15 mouse cellular contexts compared by ENCODE assay signal in genomic region chr5:32066015-32066734, GRCm38 (mm10).
DNase-seq lines count a peak whose midpoint lies in the region; ATAC-seq and TF ChIP-seq lines count a peak whose summit lies in the region.
"Had no signal": no experiment of that assay in that cellular context is flagged by ENCODE, and none has a peak within 500 bp of the region (broad histone marks: within the 10 kb centered on the region; RNA-seq: fewer than 3 reads in every experiment).

No protein-coding gene starts in this region.

- intact Hi-C loops in heart, postnatal 25 days (cut with DNase I) = no loop called here
- intact Hi-C loops in left cerebral cortex, adult 2 months (cut with DNase I) = no loop called here

- no peaks in the 10 kb centered on the region for H3K27me3 ChIP-seq in heart, embryonic 12.5 days (replicated peaks)
- H3K27me3 ChIP-seq in liver, postnatal 0 days (ENCODE audit: insufficient read depth, low read length) = no peaks in the 10 kb centered on the region
- no peaks in the 10 kb centered on the region for H3K27me3 ChIP-seq in liver, embryonic 12.5 days (replicated peaks)
- H3K27me3 ChIP-seq in embryonic facial prominence, embryonic 13.5 days = no peaks in the 10 kb centered on the region
- no peaks in the 10 kb centered on the region for H3K27me3 ChIP-seq in intestine, embryonic 16.5 days (replicated peaks; ENCODE audit: control insufficient read depth, insufficient read depth, low read length)
- H3K27me3 ChIP-seq: megakaryocyte, embryonic 14.5 days; neural tube, embryonic 15.5 days had no signal

- H3K27ac ChIP-seq in heart, embryonic 12.5 days (ENCODE audit: poor library complexity, severe bottlenecking) = peak overlapping the region; percentile 31; the same call in 1 of the 2 replicates
- H3K27ac ChIP-seq in liver, postnatal 0 days (ENCODE audit: low read depth) = no peak overlapping the region
- no peak overlapping the region for H3K27ac ChIP-seq in liver, embryonic 12.5 days
- peak overlapping the region; percentile 55; the same call in 1 of the 2 replicates for H3K27ac ChIP-seq in embryonic facial prominence, embryonic 13.5 days
- peak overlapping the region; percentile 62 for H3K27ac ChIP-seq in intestine, embryonic 16.5 days (ENCODE audit: low read length)
- no peak overlapping the region for H3K27ac ChIP-seq in left cerebral cortex, adult 2 months
- H3K27ac ChIP-seq: hindbrain, embryonic 10.5 days; neural tube, embryonic 15.5 days had no signal

- peak; percentile 48; the same call in 1 of the 2 replicates for ATAC-seq in heart, embryonic 12.5 days (ENCODE audit: insufficient number of reproducible peaks, low FRiP score)
- ATAC-seq in liver, postnatal 0 days = no peak
- ATAC-seq in liver, embryonic 12.5 days = no peak
- no peak for ATAC-seq in embryonic facial prominence, embryonic 13.5 days (ENCODE audit: insufficient number of reproducible peaks, insufficient read depth, low FRiP score, low TSS enrichment, low read depth)
- 0 out of 2 replicates have a peak, but pooled peaks have one; percentile 23 for ATAC-seq in intestine, embryonic 16.5 days

- no peak for TF ChIP-seq CTCF in liver, postnatal 0 days (IDR thresholded peaks at IDR 0.05; ENCODE audit: low read depth)
- no peak for TF ChIP-seq CTCF in left cerebral cortex, adult 2 months (IDR thresholded peaks at IDR 0.05)

- H3K4me1 ChIP-seq in heart, embryonic 12.5 days (replicated peaks) = peaks cover 32% of the 10 kb centered on the region
- no peaks in the 10 kb centered on the region for H3K4me1 ChIP-seq in liver, postnatal 0 days (ENCODE audit: insufficient read depth)
- no peaks in the 10 kb centered on the region for H3K4me1 ChIP-seq in liver, embryonic 12.5 days
- H3K4me1 ChIP-seq in embryonic facial prominence, embryonic 13.5 days = peaks cover 37% of the 10 kb centered on the region
- peaks cover 11% of the 10 kb centered on the region for H3K4me1 ChIP-seq in intestine, embryonic 16.5 days (ENCODE audit: control insufficient read depth, insufficient read depth, low read length)
- H3K4me1 ChIP-seq: hindbrain, embryonic 10.5 days; neural tube, embryonic 15.5 days had no signal

- TF ChIP-seq EP300 in liver, postnatal 0 days (IDR thresholded peaks at IDR 0.05; ENCODE audit: low read depth) = no peak

- no peak overlapping the region for H3K4me3 ChIP-seq in heart, embryonic 12.5 days
- no peak overlapping the region for H3K4me3 ChIP-seq in liver, postnatal 0 days (ENCODE audit: low read depth, low read length)
- H3K4me3 ChIP-seq in liver, embryonic 12.5 days = no peak overlapping the region
- no peak overlapping the region for H3K4me3 ChIP-seq in embryonic facial prominence, embryonic 13.5 days
- H3K4me3 ChIP-seq in intestine, embryonic 16.5 days (ENCODE audit: low read length) = no peak overlapping the region
- H3K4me3 ChIP-seq in left cerebral cortex, adult 2 months = no peak overlapping the region
- H3K4me3 ChIP-seq: erythroblast, embryonic 14.5 days; hindbrain, embryonic 10.5 days; megakaryocyte, embryonic 14.5 days; neural tube, embryonic 15.5 days had no signal

- H3K4me2 ChIP-seq in heart, embryonic 12.5 days = 0 out of 2 replicates have a peak overlapping the region, but pooled peaks have one; percentile 2
- no peak overlapping the region for H3K4me2 ChIP-seq in liver, postnatal 0 days (ENCODE audit: low read depth, low read length)
- no peak overlapping the region for H3K4me2 ChIP-seq in liver, embryonic 12.5 days
- H3K4me2 ChIP-seq in embryonic facial prominence, embryonic 13.5 days = no peak overlapping the region
- H3K4me2 ChIP-seq in intestine, embryonic 16.5 days (ENCODE audit: low read depth, low read length) = no peak overlapping the region
- H3K4me2 ChIP-seq: neural tube, embryonic 15.5 days had no signal

- no peak overlapping the region for H3K9ac ChIP-seq in heart, embryonic 12.5 days
- H3K9ac ChIP-seq in liver, postnatal 0 days (replicated peaks) = no peak overlapping the region
- no peak overlapping the region for H3K9ac ChIP-seq in liver, embryonic 12.5 days
- no peak overlapping the region for H3K9ac ChIP-seq in embryonic facial prominence, embryonic 13.5 days
- no peak overlapping the region for H3K9ac ChIP-seq in intestine, embryonic 16.5 days (ENCODE audit: low read depth, low read length)
- H3K9ac ChIP-seq: neural tube, embryonic 15.5 days had no signal

- DNase-seq in heart, postnatal 25 days (ENCODE audit: low spot score) = no peak
- DNase-seq in liver, postnatal 0 days = peak; percentile 5
- no peak for DNase-seq in left cerebral cortex, adult 2 months (ENCODE audit: extremely low spot score in 1 of 2, low spot score in 2 of 2)
- DNase-seq in left cerebral cortex, adult 9 months (ENCODE audit: low spot score in 2 of 2) = no peak
- DNase-seq: kidney, adult 18-20 months; liver; thymus, postnatal 4 days had no signal

- WGBS in heart, embryonic 12.5 days = 33% methylated on average over 5 of the region's 5 CpGs
- 80% methylated on average over 5 of the region's 5 CpGs for WGBS in liver, postnatal 0 days (ENCODE audit: insufficient replicate concordance)
- WGBS in liver, embryonic 12.5 days (ENCODE audit: insufficient replicate concordance) = 76% methylated on average over 5 of the region's 5 CpGs
- WGBS in embryonic facial prominence, embryonic 13.5 days = 39% methylated on average over 5 of the region's 5 CpGs
- 50% methylated on average over 5 of the region's 5 CpGs for WGBS in intestine, embryonic 16.5 days

- H3K9me3 ChIP-seq in heart, embryonic 12.5 days (replicated peaks) = no peaks in the 10 kb centered on the region
- no peaks in the 10 kb centered on the region for H3K9me3 ChIP-seq in liver, postnatal 0 days (ENCODE audit: low read length)
- H3K9me3 ChIP-seq in liver, embryonic 12.5 days (replicated peaks) = no peaks in the 10 kb centered on the region
- no peaks in the 10 kb centered on the region for H3K9me3 ChIP-seq in embryonic facial prominence, embryonic 13.5 days
- H3K9me3 ChIP-seq in intestine, embryonic 16.5 days (ENCODE audit: control insufficient read depth, low read length) = no peaks in the 10 kb centered on the region
- H3K9me3 ChIP-seq: hindbrain, embryonic 10.5 days; megakaryocyte, embryonic 14.5 days; neural tube, embryonic 15.5 days had no signal

- H3K36me3 ChIP-seq in heart, embryonic 12.5 days = no peaks in the 10 kb centered on the region
- no peaks in the 10 kb centered on the region for H3K36me3 ChIP-seq in liver, postnatal 0 days (replicated peaks; ENCODE audit: insufficient read depth, low read length)
- no peaks in the 10 kb centered on the region for H3K36me3 ChIP-seq in liver, embryonic 12.5 days
- H3K36me3 ChIP-seq in embryonic facial prominence, embryonic 13.5 days = no peaks in the 10 kb centered on the region
- no peaks in the 10 kb centered on the region for H3K36me3 ChIP-seq in intestine, embryonic 16.5 days (ENCODE audit: control insufficient read depth, insufficient read depth, low read length)
- H3K36me3 ChIP-seq: hindbrain, embryonic 10.5 days; neural tube, embryonic 15.5 days had no signal

Comparison
In these comparisons a context has a peak if more than half of its experiments do, and no peak if none do; other contexts are left out.
1. ATAC-seq: peak in heart, embryonic 12.5 days (single experiment) and intestine, embryonic 16.5 days (single experiment); none in liver, postnatal 0 days (single experiment), liver, embryonic 12.5 days (single experiment) and embryonic facial prominence, embryonic 13.5 days (single experiment).
2. H3K27ac ChIP-seq: peak in heart, embryonic 12.5 days (single experiment), embryonic facial prominence, embryonic 13.5 days (single experiment) and intestine, embryonic 16.5 days (single experiment); none in liver, postnatal 0 days (single experiment), liver, embryonic 12.5 days (single experiment) and left cerebral cortex, adult 2 months (single experiment).